Mouse (Mus musculus): ENCODE results near the gene Camkmt. TPM values are rescaled to one million over a fixed set of nuclear protein-coding genes. Genes with fewer than 3 reads are reported as not detected.

Camkmt gene
- polyA plus RNA-seq, 1 experiment: 3.4 TPM

DNA sequence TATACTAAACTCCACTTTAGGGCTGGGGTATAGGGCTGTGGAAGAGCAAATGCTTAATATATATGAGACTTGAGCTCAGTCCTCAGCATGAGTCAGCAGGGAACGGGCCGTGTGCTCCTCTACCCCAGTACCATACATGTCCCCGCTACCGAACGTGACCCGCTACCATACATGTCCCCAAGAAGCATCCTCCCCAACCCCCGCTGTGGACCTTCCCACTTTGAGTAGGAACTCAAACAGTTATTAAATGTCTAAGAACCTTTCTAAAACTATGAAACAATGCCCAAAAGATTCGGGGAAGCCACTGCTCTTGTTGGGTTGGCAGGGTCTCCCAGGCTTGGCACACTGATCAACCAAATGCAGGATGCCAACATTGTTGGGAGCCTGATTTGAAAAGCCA, 390.9 kb downstream of the Camkmt start:
- TF ChIP-seq CTCF (IDR thresholded peaks at IDR 0.05; ENCODE audit: borderline replicate concordance, control insufficient read depth, extremely low read depth, insufficient read depth, low read length, poor library complexity) (no peak), POLR2A (IDR thresholded peaks at IDR 0.05; ENCODE audit: control insufficient read depth, extremely low read depth, insufficient read depth, low read length, poor library complexity) (no peak)
- Histone ChIP-seq H3K4me1 (replicated peaks; ENCODE audit: control insufficient read depth, insufficient read depth, low read length) (no peaks in the 10 kb centered on the region), H3K27ac (ENCODE audit: control insufficient read depth, insufficient read depth, low read length) (no peak overlapping the region), H3K4me3 (ENCODE audit: control insufficient read depth, insufficient read depth, low read length) (no peak overlapping the region), H3K27me3 (ENCODE audit: control insufficient read depth, insufficient read depth, low read length) (peaks cover 2% of the 10 kb centered on the region; the same call in 1 of the 2 replicates), H3K36me3 (ENCODE audit: control insufficient read depth, insufficient read depth, low read length) (no peaks in the 10 kb centered on the region)
- DNase-seq: no peak
- WGBS: 85% methylated on average over 8 of the region's 8 CpGs

DNA sequence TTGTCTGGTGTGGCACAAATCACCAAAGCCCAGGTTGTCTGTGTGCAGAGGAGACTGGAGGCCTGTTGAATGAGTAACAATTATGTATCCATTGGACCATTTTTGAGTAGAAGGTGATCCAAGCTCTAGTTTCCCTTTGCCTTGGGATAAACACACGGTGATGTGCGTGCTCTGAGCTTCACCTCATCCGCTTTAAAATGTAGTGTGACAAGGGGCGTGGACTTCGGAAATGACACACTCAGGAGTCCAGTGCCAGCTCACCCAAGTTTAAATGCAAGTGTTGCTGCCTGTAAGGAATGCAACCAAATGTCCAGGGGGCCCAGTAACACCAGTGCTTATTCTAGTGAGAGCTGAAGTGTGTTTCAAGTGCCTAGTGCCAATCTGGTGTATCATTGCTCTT, 392.7 kb downstream of the Camkmt start:
- no peak overlapping the region for H3K4me3 ChIP-seq (ENCODE audit: control insufficient read depth, insufficient read depth, low read length)
- H3K4me1 ChIP-seq (replicated peaks; ENCODE audit: control insufficient read depth, insufficient read depth, low read length): no peaks in the 10 kb centered on the region
- DNase-seq: no peak
- H3K27ac ChIP-seq (ENCODE audit: control insufficient read depth, insufficient read depth, low read length): no peak overlapping the region
- peaks cover 6% of the 10 kb centered on the region for H3K27me3 ChIP-seq (ENCODE audit: control insufficient read depth, insufficient read depth, low read length)
- WGBS: 98% methylated on average over 5 of the region's 5 CpGs
- no peaks in the 10 kb centered on the region for H3K36me3 ChIP-seq (ENCODE audit: control insufficient read depth, insufficient read depth, low read length)
- TF ChIP-seq CTCF (IDR thresholded peaks at IDR 0.05; ENCODE audit: borderline replicate concordance, control insufficient read depth, extremely low read depth, insufficient read depth, low read length, poor library complexity): no peak
- TF ChIP-seq POLR2A (IDR thresholded peaks at IDR 0.05; ENCODE audit: control insufficient read depth, extremely low read depth, insufficient read depth, low read length, poor library complexity): no peak

DNA sequence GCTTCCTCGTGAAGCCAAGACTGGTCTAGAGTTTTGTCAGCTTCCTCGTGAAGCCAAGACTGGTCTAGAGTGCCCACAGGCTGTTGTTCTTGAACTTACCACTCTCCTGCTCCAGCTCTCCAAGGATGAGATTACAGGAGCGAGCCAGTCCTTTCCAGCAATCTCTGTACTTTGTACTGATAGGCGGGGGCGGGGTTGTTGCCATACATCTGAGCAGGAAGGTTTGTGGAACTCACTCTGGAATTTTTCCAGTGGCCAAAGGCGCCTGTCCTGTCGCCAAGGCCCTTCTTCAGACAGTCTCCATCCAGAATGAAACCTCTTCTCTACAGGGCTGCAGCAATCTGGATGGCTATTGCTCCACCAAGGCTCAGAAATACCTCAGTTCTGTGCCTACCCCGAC, 393.7 kb downstream of the Camkmt start:
- 59% methylated on average over 8 of the region's 8 CpGs for WGBS
- no peaks in the 10 kb centered on the region for H3K4me1 ChIP-seq (replicated peaks; ENCODE audit: control insufficient read depth, insufficient read depth, low read length)
- DNase-seq: no peak
- no peak overlapping the region for H3K4me3 ChIP-seq (ENCODE audit: control insufficient read depth, insufficient read depth, low read length)
- H3K27me3 ChIP-seq (ENCODE audit: control insufficient read depth, insufficient read depth, low read length): peaks cover 6% of the 10 kb centered on the region
- no peak overlapping the region for H3K27ac ChIP-seq (ENCODE audit: control insufficient read depth, insufficient read depth, low read length)
- no peaks in the 10 kb centered on the region for H3K36me3 ChIP-seq (ENCODE audit: control insufficient read depth, insufficient read depth, low read length)
- TF ChIP-seq POLR2A (IDR thresholded peaks at IDR 0.05; ENCODE audit: control insufficient read depth, extremely low read depth, insufficient read depth, low read length, poor library complexity) (no peak), CTCF (IDR thresholded peaks at IDR 0.05; ENCODE audit: borderline replicate concordance, control insufficient read depth, extremely low read depth, insufficient read depth, low read length, poor library complexity) (no peak)

DNA sequence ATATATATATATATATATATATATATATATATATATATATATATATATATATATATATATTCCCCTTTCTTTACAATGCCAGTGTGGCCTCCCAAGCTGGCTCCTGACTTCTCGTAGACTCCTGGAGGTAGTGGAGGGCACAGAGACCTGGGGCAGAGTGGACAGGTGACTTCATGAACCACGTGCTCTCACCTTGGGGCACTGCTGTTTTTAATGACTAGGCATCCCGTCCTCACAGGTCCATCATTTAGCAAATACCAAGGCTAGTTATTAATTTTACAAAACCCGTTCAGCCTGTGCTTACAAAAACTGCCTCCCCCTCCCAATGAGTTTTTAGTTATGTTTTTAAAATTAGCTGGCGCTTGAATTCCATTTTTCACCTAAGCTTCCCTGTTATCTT, 394.2 kb downstream of the Camkmt start:
- DNase-seq: no peak
- WGBS: 48% methylated on average over 5 of the region's 5 CpGs
- H3K36me3 ChIP-seq (ENCODE audit: control insufficient read depth, insufficient read depth, low read length): no peaks in the 10 kb centered on the region
- TF ChIP-seq POLR2A (IDR thresholded peaks at IDR 0.05; ENCODE audit: control insufficient read depth, extremely low read depth, insufficient read depth, low read length, poor library complexity) (no peak), CTCF (IDR thresholded peaks at IDR 0.05; ENCODE audit: borderline replicate concordance, control insufficient read depth, extremely low read depth, insufficient read depth, low read length, poor library complexity) (no peak)
- H3K27me3 ChIP-seq (ENCODE audit: control insufficient read depth, insufficient read depth, low read length): peaks cover 6% of the 10 kb centered on the region
- H3K4me3 ChIP-seq (ENCODE audit: control insufficient read depth, insufficient read depth, low read length): no peak overlapping the region
- no peaks in the 10 kb centered on the region for H3K4me1 ChIP-seq (replicated peaks; ENCODE audit: control insufficient read depth, insufficient read depth, low read length)
- no peak overlapping the region for H3K27ac ChIP-seq (ENCODE audit: control insufficient read depth, insufficient read depth, low read length)

DNA sequence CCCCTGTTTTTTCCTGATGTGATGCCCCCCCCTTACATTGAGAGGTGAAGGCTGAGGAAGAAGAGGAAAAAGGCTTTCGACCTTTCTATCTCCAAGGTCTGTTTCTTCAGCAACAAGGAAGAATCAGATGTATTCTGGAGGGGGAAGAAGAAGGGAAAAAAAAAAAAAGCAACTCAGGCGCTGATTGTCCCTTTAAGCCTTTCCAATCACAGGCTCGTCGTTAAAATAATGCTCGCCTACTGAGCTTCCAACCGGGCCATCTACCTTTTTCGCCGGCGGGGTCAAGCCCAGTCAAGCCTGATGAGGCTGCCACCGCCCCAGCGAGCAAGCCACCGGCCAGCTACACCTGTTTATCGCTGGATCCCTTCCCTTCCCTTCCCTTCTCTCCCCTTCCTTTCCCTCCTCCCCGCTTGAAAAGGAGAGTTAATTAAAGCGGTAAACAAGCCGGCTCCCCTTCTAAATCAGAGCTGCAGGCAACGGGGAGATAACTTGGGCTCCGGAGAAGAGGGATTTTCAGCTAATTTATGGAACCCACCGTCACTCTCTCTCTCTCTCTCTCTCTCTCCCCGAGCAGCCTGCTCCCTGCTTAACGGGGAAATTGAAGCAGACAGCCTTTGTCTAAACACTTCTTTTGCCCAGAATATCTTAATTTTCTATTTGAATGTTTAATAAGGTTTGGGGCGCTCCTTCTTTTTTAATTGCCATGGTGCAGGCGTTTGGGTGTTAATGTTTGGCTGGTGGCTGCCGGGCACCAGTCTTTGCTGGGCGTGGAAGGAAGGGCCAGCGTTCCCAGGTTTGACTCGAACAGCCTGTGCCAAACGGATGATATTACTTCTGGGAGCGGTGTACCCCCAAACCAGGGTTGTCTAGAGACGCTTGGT, 395.0 kb downstream of the Camkmt start:
- peaks cover 6% of the 10 kb centered on the region for H3K27me3 ChIP-seq (ENCODE audit: control insufficient read depth, insufficient read depth, low read length)
- TF ChIP-seq POLR2A (IDR thresholded peaks at IDR 0.05; ENCODE audit: control insufficient read depth, extremely low read depth, insufficient read depth, low read length, poor library complexity): no peak
- TF ChIP-seq CTCF (IDR thresholded peaks at IDR 0.05; ENCODE audit: borderline replicate concordance, control insufficient read depth, extremely low read depth, insufficient read depth, low read length, poor library complexity): no peak
- H3K27ac ChIP-seq (ENCODE audit: control insufficient read depth, insufficient read depth, low read length): no peak overlapping the region
- 7% methylated on average over 30 of the region's 30 CpGs for WGBS
- no peak overlapping the region for H3K4me3 ChIP-seq (ENCODE audit: control insufficient read depth, insufficient read depth, low read length)
- DNase-seq: no peak
- H3K36me3 ChIP-seq (ENCODE audit: control insufficient read depth, insufficient read depth, low read length): no peaks in the 10 kb centered on the region
- no peaks in the 10 kb centered on the region for H3K4me1 ChIP-seq (replicated peaks; ENCODE audit: control insufficient read depth, insufficient read depth, low read length)

DNA sequence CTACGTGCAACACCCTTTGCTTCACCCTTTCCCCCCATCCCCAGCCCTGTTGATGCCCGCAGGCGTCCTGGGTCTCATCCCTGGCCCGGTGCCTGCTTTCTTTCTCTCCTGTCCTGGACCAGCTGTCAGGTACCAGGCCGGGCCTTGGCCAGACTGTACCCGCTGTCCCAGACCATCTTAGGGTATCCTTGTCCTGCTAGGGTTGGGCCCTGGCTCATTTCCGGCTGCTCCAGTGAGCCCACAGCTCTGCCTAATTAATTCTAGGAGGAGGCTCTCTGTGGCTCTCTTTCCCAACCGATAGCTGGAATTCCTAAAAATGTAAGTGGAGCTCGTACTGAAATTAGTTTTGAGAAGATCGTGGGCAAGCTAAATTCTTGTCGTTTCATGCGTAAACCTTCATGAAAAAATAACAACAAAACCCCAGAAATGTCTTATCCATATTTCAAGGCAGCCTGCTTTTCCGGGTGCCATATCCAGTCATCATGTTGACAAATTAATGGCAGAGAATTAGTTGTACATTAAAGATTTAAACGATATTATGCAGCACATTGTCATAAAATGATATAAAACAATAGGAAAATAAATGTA, 395.7 kb downstream of the Camkmt start:
- no peak for TF ChIP-seq CTCF (IDR thresholded peaks at IDR 0.05; ENCODE audit: borderline replicate concordance, control insufficient read depth, extremely low read depth, insufficient read depth, low read length, poor library complexity)
- no peak for TF ChIP-seq POLR2A (IDR thresholded peaks at IDR 0.05; ENCODE audit: control insufficient read depth, extremely low read depth, insufficient read depth, low read length, poor library complexity)
- no peak overlapping the region for H3K4me3 ChIP-seq (ENCODE audit: control insufficient read depth, insufficient read depth, low read length)

More for the DNA sequence above, 395.7 kb downstream of the Camkmt start:
- 12% methylated on average over 14 of the region's 14 CpGs for WGBS
- H3K27ac ChIP-seq (ENCODE audit: control insufficient read depth, insufficient read depth, low read length): no peak overlapping the region
- H3K36me3 ChIP-seq (ENCODE audit: control insufficient read depth, insufficient read depth, low read length): no peaks in the 10 kb centered on the region
- DNase-seq: no peak
- H3K27me3 ChIP-seq (ENCODE audit: control insufficient read depth, insufficient read depth, low read length): peaks cover 6% of the 10 kb centered on the region
- H3K4me1 ChIP-seq (replicated peaks; ENCODE audit: control insufficient read depth, insufficient read depth, low read length): no peaks in the 10 kb centered on the region

Data from thymus, adult 2 months (tissue).